Mouse (Mus musculus) testis, adult 2 months (tissue): Measurements from ENCODE around the gene Lmbr1. TPM values are rescaled to one million over a fixed set of nuclear protein-coding genes. Genes with fewer than 3 reads are reported as not detected.

ENCODE experiments used
- H3K27ac ChIP-seq: fragments of 200-500 bp; 2 replicates; pipeline ENCODE4 v1.5.1; 2012; ENCODE audit warnings: low read depth, low read length; ENCODE audit not compliant: control insufficient read depth, insufficient read depth
- H3K27me3 ChIP-seq: fragments of 200-500 bp; 2 replicates; pipeline ENCODE4 v1.6.1; 2012; ENCODE audit warnings: mild to moderate bottlenecking, low read length, moderate library complexity; ENCODE audit not compliant: control insufficient read depth, insufficient read depth
- H3K36me3 ChIP-seq: fragments of 200-500 bp; 2 replicates; pipeline ENCODE4 v1.6.1; 2012; ENCODE audit warnings: mild to moderate bottlenecking, low read length; ENCODE audit not compliant: control insufficient read depth, insufficient read depth
- H3K4me1 ChIP-seq: fragments of 200-500 bp; 2 replicates; pipeline ENCODE4 v1.6.1; 2012; ENCODE audit warnings: low read length; ENCODE audit not compliant: control insufficient read depth, insufficient read depth
- H3K4me3 ChIP-seq: fragments of 200-500 bp; 2 replicates; pipeline ENCODE4 v1.5.1; 2012; ENCODE audit warnings: low read depth, mild to moderate bottlenecking, low read length, moderate library complexity, mixed read lengths; ENCODE audit not compliant: control insufficient read depth
- CTCF ChIP-seq: fragments of 200-500 bp; IDR thresholded peaks from 2 replicates; pipeline ENCODE4 v1.5.1; 2012; ENCODE audit warnings: low read depth, mild to moderate bottlenecking, inconsistent platforms, low read length, moderate library complexity; ENCODE audit not compliant: control insufficient read depth, insufficient read depth, insufficient replicate concordance
- POLR2A ChIP-seq: fragments of 200-500 bp; IDR thresholded peaks from 2 replicates; pipeline ENCODE4 v1.6.1; 2012; ENCODE audit warnings: low read depth, mild to moderate bottlenecking, inconsistent platforms, low read length, moderate library complexity; ENCODE audit not compliant: control insufficient read depth
- polyA plus RNA-seq: library from polyadenylated mRNA; depleted of rRNA; stranded (reverse); fragments of >200 nt; gene quantifications from 2 replicates; pipeline ENCODE4 v1.2.3, GENCODE M21; 2012

Lmbr1 gene
- polyA plus RNA-seq, 1 experiment: 20.6 TPM

- Histone ChIP-seq H3K4me3 (no peak overlapping the region), H3K4me1 (no peaks in the 10 kb centered on the region), H3K27me3 (no peaks in the 10 kb centered on the region), H3K36me3 (no peaks in the 10 kb centered on the region), H3K27ac (no peak overlapping the region)
- TF ChIP-seq POLR2A: no peak
- TF ChIP-seq CTCF: no peak
Observed at GRCm38 (mm10) chr5:29309191-29309590, 69.0 kb downstream of the Lmbr1 start.

GRCm38 (mm10) chr5:29293194-29293593 lies 85.0 kb downstream of the Lmbr1 start:
- TF ChIP-seq CTCF (peak; percentile 69; the same call in 1 of the 2 replicates), POLR2A (no peak)
- no peaks in the 10 kb centered on the region for H3K4me1 ChIP-seq
- no peaks in the 10 kb centered on the region for H3K27me3 ChIP-seq
- H3K36me3 ChIP-seq: no peaks in the 10 kb centered on the region
- H3K4me3 ChIP-seq: no peak overlapping the region
- H3K27ac ChIP-seq: no peak overlapping the region

- no peaks in the 10 kb centered on the region for H3K4me1 ChIP-seq
- H3K27ac ChIP-seq: no peak overlapping the region
- H3K4me3 ChIP-seq: no peak overlapping the region
- TF ChIP-seq POLR2A (no peak), CTCF (no peak)
- no peaks in the 10 kb centered on the region for H3K36me3 ChIP-seq
- H3K27me3 ChIP-seq: no peaks in the 10 kb centered on the region
Observed at GRCm38 (mm10) chr5:29290110-29290509, 88.1 kb downstream of the Lmbr1 start.

- H3K27me3 ChIP-seq: no peaks in the 10 kb centered on the region
- TF ChIP-seq POLR2A (no peak), CTCF (no peak)
- H3K4me3 ChIP-seq: no peak overlapping the region
- H3K27ac ChIP-seq: no peak overlapping the region
- H3K36me3 ChIP-seq: no peaks in the 10 kb centered on the region
- no peaks in the 10 kb centered on the region for H3K4me1 ChIP-seq
Observed at GRCm38 (mm10) chr5:29289703-29290102, 88.5 kb downstream of the Lmbr1 start.

- Histone ChIP-seq H3K4me3 (no peak overlapping the region), H3K36me3 (no peaks in the 10 kb centered on the region), H3K27me3 (no peaks in the 10 kb centered on the region), H3K27ac (no peak overlapping the region), H3K4me1 (no peaks in the 10 kb centered on the region)
- TF ChIP-seq POLR2A (no peak), CTCF (no peak)
Observed at GRCm38 (mm10) chr5:29281081-29281480, 97.1 kb downstream of the Lmbr1 start.

- Histone ChIP-seq H3K4me1 (no peaks in the 10 kb centered on the region), H3K27me3 (no peaks in the 10 kb centered on the region), H3K36me3 (no peaks in the 10 kb centered on the region), H3K4me3 (no peak overlapping the region), H3K27ac (no peak overlapping the region)
- TF ChIP-seq CTCF: no peak
- no peak for TF ChIP-seq POLR2A
Observed at GRCm38 (mm10) chr5:29274746-29275145, 103.4 kb downstream of the Lmbr1 start.

GRCm38 (mm10) chr5:29273426-29273825 lies 104.8 kb downstream of the Lmbr1 start:
- H3K27me3 ChIP-seq: no peaks in the 10 kb centered on the region
- TF ChIP-seq POLR2A (no peak), CTCF (no peak)
- no peak overlapping the region for H3K27ac ChIP-seq
- no peaks in the 10 kb centered on the region for H3K4me1 ChIP-seq
- H3K36me3 ChIP-seq: no peaks in the 10 kb centered on the region
- H3K4me3 ChIP-seq: no peak overlapping the region

- TF ChIP-seq POLR2A: no peak
- no peaks in the 10 kb centered on the region for H3K36me3 ChIP-seq
- no peaks in the 10 kb centered on the region for H3K4me1 ChIP-seq
- H3K27me3 ChIP-seq: no peaks in the 10 kb centered on the region
- H3K27ac ChIP-seq: no peak overlapping the region
- H3K4me3 ChIP-seq: no peak overlapping the region
Observed at GRCm38 (mm10) chr5:29270879-29271278, 107.3 kb downstream of the Lmbr1 start.
